Mouse (Mus musculus) forebrain, postnatal 0 days (tissue): ENCODE data around the gene Plxnb3. TPM values are rescaled to one million over a fixed set of nuclear protein-coding genes. Genes with fewer than 3 reads are reported as not detected.
"Not testable (repeated sequence)": the region's sequence is repeated elsewhere in the genome, so short reads cannot be mapped to it uniquely, and the experiment has no call there.

Experiments used
- ATAC-seq: fragments of 200-750 bp; cut with Nextera tagmentation; 2 replicates; pipeline ENCODE4 v1.8.0; 2017; ENCODE audit warnings: mild to moderate bottlenecking, moderate library complexity
- DNase-seq: peaks from one replicate; pipeline ENCODE4 v3.0.0-alpha.2; 2015
- H3K27ac ChIP-seq: fragments of 300-500 bp; sonication (generic); 2 replicates; pipeline ENCODE4 v1.5.1; 2014; ENCODE audit warnings: low read depth, mild to moderate bottlenecking, antibody characterized with exemption, low read length, moderate library complexity, mixed read lengths
- H3K27me3 ChIP-seq: fragments of 300-500 bp; sonication (generic); 2 replicates; pipeline ENCODE4 v1.6.1; 2014; ENCODE audit warnings: mild to moderate bottlenecking, low read length, mixed read lengths; ENCODE audit not compliant: insufficient read depth
- H3K36me3 ChIP-seq: fragments of 300-500 bp; sonication (generic); 2 replicates; pipeline ENCODE4 v1.6.1; 2014; ENCODE audit warnings: mild to moderate bottlenecking, moderate library complexity; ENCODE audit not compliant: insufficient read depth
- H3K4me1 ChIP-seq: fragments of 300-500 bp; sonication (generic); 2 replicates; pipeline ENCODE4 v1.6.1; 2014; ENCODE audit warnings: antibody characterized with exemption; ENCODE audit not compliant: insufficient read depth
- H3K4me2 ChIP-seq: fragments of 300-500 bp; sonication (generic); 2 replicates; pipeline ENCODE4 v1.6.1; 2014; ENCODE audit warnings: low read depth, mild to moderate bottlenecking, moderate library complexity
- H3K4me3 ChIP-seq: fragments of 300-500 bp; sonication (generic); 2 replicates; pipeline ENCODE4 v1.5.1; 2014; ENCODE audit warnings: low read depth, low read length, mixed read lengths
- H3K9ac ChIP-seq: fragments of 300-500 bp; sonication (generic); 2 replicates; pipeline ENCODE4 v1.6.1; 2014; ENCODE audit warnings: mild to moderate bottlenecking
- H3K9me3 ChIP-seq: fragments of 300-500 bp; sonication (generic); 2 replicates; pipeline ENCODE4 v1.6.1; 2016; ENCODE audit warnings: low read length
- CTCF ChIP-seq: sonication (generic); IDR thresholded peaks from 2 replicates; pipeline ENCODE4 v1.5.1; 2016; ENCODE audit warnings: antibody characterized with exemption, control low read depth, low read depth
- WGBS: fragments of 180-500 bp; shearing (Covaris S2); extraction: QIAGEN DNeasy Blood & Tissue Kit; methylation state at CpG from one replicate; pipeline ENCODE4 v1.1.7; 2014; 5-methylcytosine and 5-hydroxymethylcytosine counted together
- polyA plus RNA-seq: library from polyadenylated mRNA; unstranded; fragments of >200 nt; fragmentation: Nextera tagmentation; extraction: Ambion mirVana; gene quantifications from 2 replicates; pipeline ENCODE4 v1.2.1, GENCODE M21; 2015
- total RNA-seq: library from RNA; depleted of rRNA; stranded (reverse); fragments of >200 nt; gene quantifications from 2 replicates; pipeline ENCODE4 v1.2.3, GENCODE M21; 2014

Plxnb3 gene
- total and polyA plus RNA-seq, 2 experiments from 2014 or later: 0.45 to 1.6 TPM

DNA sequence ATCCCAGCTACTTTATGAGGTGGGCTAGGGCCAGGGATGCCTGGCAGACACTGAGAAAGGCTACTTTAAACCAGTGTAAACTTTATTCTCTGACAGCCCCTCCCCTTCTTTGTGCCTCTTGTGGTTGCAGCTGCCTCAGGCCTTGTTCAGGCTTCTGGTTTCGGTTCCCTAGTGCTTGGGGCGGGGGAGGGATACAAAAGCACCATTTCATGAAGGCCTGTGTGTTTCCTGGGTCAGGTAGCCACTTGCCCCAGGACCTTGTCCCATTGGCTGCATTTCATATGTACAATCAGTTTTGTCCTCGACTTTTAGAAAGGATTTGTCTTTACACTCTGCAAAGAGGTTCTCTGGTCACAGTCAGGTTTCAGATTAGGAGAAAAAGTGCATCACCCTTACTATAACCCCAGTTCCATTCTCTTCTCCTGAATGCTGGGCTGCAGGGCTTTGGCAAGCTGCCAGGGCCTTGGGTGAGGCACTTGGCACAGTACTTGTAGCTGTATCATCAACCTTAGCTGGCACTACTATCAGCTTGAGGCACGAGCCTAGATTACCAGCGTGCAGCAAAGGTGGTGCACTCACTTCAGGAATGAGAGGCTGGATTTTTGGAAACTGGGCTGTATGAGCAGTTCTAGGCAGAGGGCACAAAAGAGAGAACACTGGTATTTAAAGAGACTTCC, 38.1 kb upstream of the Plxnb3 start:
- ATAC-seq (no peak), DNase-seq (no peak)
- 33% methylated on average over 5 of the region's 5 CpGs for WGBS
- no peaks in the 10 kb centered on the region; the same call in 1 of the 2 replicates for H3K36me3 ChIP-seq
- no peak overlapping the region for H3K4me3 ChIP-seq
- no peaks in the 10 kb centered on the region for H3K27me3 ChIP-seq
- no peak overlapping the region for H3K27ac ChIP-seq
- no peaks in the 10 kb centered on the region for H3K4me1 ChIP-seq
- no peak for TF ChIP-seq CTCF
- no peaks in the 10 kb centered on the region for H3K9me3 ChIP-seq
- no peak overlapping the region for H3K4me2 ChIP-seq
- no peak overlapping the region for H3K9ac ChIP-seq

DNA sequence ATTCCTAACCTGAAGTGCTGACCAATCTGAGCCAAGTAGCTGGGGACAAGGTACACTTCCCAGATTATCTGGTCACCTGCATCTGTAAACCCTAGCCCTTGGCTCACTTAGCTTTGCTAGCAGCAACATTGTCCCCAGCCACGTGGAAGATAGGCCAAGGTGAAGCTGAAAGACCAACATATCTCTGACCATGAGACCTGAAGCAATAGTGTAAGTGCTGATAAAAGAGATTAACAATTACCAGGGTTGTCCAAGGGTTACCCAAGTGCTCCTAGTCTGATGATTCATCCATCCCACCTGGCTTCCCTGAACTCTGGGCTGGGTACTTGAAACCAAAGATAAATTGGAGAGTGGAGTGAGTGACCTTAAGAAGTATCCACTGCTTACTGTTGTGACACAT, 26.0 kb upstream of the Plxnb3 start:
- ATAC-seq (no peak), DNase-seq (no peak)
- WGBS: 62% methylated on average over 1 of the region's 1 CpGs
- Histone ChIP-seq H3K27me3 (no peaks in the 10 kb centered on the region), H3K4me1 (no peaks in the 10 kb centered on the region), H3K27ac (no peak overlapping the region), H3K4me2 (no peak overlapping the region), H3K4me3 (no peak overlapping the region), H3K9me3 (no peaks in the 10 kb centered on the region), H3K9ac (no peak overlapping the region), H3K36me3 (no peaks in the 10 kb centered on the region)
- no peak for TF ChIP-seq CTCF

DNA sequence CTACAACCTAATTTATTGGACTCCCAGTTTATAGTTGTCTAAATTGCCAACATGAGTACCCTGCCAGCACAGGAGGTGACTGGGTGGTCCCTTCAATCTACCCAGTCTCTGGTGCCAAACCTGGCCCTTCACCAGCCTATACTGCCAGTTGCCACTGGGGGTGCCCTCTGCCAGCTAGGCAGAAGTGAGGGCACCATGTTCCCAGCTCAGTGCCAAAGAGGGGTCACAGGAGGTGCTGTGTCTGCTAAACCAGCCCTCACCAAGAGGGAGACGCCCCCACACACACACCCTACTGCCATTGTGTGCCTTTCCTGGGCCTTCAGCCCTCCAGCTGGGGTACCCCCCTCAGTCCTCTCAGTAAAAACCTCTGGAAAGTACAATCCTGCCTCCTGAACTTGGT, 18.7 kb upstream of the Plxnb3 start:
- 45% methylated on average over 1 of the region's 1 CpGs for WGBS
- TF ChIP-seq CTCF: no peak
- Histone ChIP-seq H3K27me3 (no peaks in the 10 kb centered on the region), H3K9ac (no peak overlapping the region), H3K4me3 (no peak overlapping the region), H3K4me1 (no peaks in the 10 kb centered on the region), H3K4me2 (no peak overlapping the region), H3K36me3 (no peaks in the 10 kb centered on the region), H3K27ac (no peak overlapping the region), H3K9me3 (no peaks in the 10 kb centered on the region)
- no peak for DNase-seq
- no peak for ATAC-seq

DNA sequence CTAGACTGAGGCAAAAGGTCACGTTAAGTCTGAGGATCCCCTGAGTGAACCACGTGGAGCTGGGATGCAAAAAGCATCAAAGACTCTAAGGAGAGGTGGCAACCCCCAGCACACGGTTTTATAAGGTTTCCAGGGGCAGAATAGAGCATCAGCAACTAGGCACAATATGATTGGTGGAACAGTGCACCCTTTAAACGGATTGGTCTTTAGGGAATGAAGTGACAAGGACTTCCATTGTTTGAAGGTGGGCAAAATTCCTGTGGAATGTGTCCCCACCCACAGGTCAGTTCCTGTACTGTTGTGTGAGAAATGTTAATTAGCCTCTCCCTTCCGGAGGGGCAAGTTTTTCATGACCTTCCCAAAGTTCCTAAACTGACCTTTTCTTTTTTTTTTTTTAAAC, 17.7 kb upstream of the Plxnb3 start:
- Histone ChIP-seq H3K9me3 (no peaks in the 10 kb centered on the region), H3K27me3 (no peaks in the 10 kb centered on the region), H3K9ac (no peak overlapping the region), H3K27ac (no peak overlapping the region), H3K4me2 (no peak overlapping the region), H3K4me3 (no peak overlapping the region), H3K36me3 (no peaks in the 10 kb centered on the region), H3K4me1 (no peaks in the 10 kb centered on the region)
- DNase-seq (no peak), ATAC-seq (no peak)
- no peak for TF ChIP-seq CTCF
- 60% methylated on average over 5 of the region's 5 CpGs for WGBS

DNA sequence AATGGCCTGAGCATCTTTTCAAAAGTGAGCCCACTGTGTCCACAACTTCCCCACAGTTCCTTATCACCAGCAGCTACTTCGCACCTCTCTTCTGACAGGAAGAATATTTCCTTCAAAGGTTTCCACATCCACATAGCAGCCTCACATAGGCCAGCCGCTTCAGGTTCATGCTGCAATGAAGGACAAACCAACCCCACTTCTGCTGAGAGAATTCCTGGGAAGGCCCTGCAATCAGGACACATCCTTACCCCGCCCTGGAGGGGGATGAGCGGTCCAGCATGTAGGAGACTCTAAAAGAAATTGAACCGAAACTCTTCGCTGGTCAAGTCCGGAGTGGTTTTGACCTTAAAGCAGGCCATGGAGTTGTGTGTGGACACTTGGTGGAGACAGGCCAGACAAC, 17.0 kb upstream of the Plxnb3 start:
- ATAC-seq, DNase-seq, H3K9ac ChIP-seq, H3K36me3 ChIP-seq, H3K4me1 ChIP-seq, H3K27me3 ChIP-seq, H3K4me3 ChIP-seq, H3K9me3 ChIP-seq, H3K27ac ChIP-seq, H3K4me2 ChIP-seq: not testable (repeated sequence)
- WGBS: 94% methylated on average over 7 of the region's 7 CpGs

DNA sequence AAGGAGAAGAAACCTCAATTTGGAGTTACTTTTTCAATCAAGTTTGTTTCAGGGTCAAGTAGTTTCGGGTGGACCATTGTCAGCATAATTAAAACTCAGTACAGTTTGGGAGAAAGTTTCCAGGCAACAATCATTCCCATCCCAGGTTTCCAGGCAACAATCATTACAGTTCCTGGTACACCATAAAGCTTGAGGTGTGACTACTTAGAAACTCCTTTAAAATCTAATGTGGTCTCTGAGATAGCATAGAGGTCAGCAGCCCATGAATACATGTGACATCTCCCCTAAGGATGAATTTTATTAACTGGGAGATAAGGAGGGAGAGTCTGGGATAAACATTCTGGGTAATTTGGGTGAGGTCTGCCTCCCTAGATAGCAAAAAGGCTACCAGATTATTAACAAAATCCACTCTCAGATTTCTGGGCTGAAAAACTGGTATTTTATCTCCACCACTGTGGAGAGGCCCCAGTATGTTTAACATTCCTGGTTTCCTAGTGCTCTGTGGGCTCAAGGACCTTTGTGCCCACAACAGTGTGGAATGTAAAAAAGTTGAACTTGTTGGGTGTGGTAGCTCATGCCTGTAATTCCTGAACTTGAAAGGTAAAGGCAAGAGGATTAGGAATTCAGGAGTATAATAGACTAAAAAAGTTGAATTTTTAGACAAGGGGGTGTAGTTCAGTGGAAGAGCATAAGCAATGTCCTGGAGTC, 12.0 kb upstream of the Plxnb3 start:
- H3K4me3 ChIP-seq: no peak overlapping the region
- DNase-seq (no peak), ATAC-seq (no peak)
- no peaks in the 10 kb centered on the region for H3K27me3 ChIP-seq
- H3K9ac ChIP-seq: no peak overlapping the region
- no peaks in the 10 kb centered on the region for H3K9me3 ChIP-seq
- no peak overlapping the region for H3K4me2 ChIP-seq
- H3K27ac ChIP-seq: no peak overlapping the region
- no peaks in the 10 kb centered on the region for H3K4me1 ChIP-seq
- WGBS: 90% methylated on average over 1 of the region's 1 CpGs
- no peak for TF ChIP-seq CTCF
- no peaks in the 10 kb centered on the region for H3K36me3 ChIP-seq

DNA sequence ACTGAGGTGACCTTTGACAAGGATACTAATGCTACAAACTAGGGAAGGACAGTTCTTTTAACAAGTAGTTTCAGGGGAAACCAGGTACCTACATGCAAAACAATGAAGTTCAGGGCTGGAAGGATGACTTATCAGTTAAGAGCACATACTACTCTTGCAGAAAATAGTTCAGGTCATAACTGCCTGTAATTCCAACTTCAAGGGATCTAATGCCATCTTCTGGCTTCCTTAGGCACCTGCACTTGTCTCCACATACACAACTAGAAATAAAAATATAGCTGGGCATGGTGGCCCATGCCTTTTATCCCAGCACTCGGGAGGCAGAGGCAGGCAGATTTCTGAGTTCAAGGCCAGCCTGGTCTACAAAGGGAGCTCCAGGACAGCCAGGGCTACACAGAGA, 7.9 kb upstream of the Plxnb3 start:
- Histone ChIP-seq H3K36me3 (no peaks in the 10 kb centered on the region), H3K27ac (no peak overlapping the region), H3K4me2 (no peak overlapping the region), H3K4me3 (no peak overlapping the region), H3K9ac (no peak overlapping the region), H3K9me3 (no peaks in the 10 kb centered on the region), H3K27me3 (no peaks in the 10 kb centered on the region), H3K4me1 (no peaks in the 10 kb centered on the region)
- no peak for TF ChIP-seq CTCF
- no peak for DNase-seq
- WGBS: 90% methylated on average over 1 of the region's 1 CpGs
- no peak for ATAC-seq
